Mouse (Mus musculus): ENCODE data around the gene Gclc.

GRCm38 (mm10) chr9:77819318-77819717 is 65.0 kb downstream of the Gclc start:
- TF ChIP-seq CTCF (IDR thresholded peaks at IDR 0.05; ENCODE audit: extremely low read depth, insufficient read depth, low read length), result no peak
- no peak for TF ChIP-seq POLR2A (IDR thresholded peaks at IDR 0.05; ENCODE audit: extremely low read depth, insufficient read depth, low read length)

Measured in cortical plate, adult 2 months (tissue).